Mouse (Mus musculus): ENCODE measurements around the gene Becn1. TPM values are rescaled to one million over a fixed set of nuclear protein-coding genes. Genes with fewer than 3 reads are reported as not detected.

The Becn1 gene
- polyA plus RNA-seq, 1 experiment from 2014 or later: 148 TPM

DNA sequence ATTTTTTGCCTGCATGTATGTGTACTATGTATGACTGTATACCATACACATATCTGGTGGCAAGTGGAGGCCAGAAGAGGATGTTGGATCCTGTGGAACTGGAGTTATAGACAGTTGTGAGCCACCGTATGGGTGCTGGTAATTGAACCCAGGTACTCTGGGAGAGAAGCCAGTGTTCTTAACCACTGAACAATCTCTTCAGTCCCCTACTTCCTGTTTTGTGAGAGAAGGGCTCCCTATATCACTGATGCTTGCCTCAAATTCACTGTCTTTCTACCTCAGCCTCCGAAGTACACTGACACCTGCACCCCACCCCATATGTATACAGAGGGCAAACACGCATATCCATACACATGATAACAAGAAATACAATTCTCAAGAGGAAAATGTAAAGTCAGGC is 9.0 kb upstream of the Becn1 start:
- DNase-seq (ENCODE audit: low spot score): no peak
- Histone ChIP-seq H3K27me3 (ENCODE audit: insufficient read depth, poor library complexity, severe bottlenecking) (no peaks in the 10 kb centered on the region), H3K4me1 (no peaks in the 10 kb centered on the region), H3K9me3 (no peaks in the 10 kb centered on the region), H3K27ac (no peak overlapping the region), H3K4me3 (no peak overlapping the region), H3K36me3 (no peaks in the 10 kb centered on the region)
- 83% methylated on average over 3 of the region's 3 CpGs for WGBS

DNA sequence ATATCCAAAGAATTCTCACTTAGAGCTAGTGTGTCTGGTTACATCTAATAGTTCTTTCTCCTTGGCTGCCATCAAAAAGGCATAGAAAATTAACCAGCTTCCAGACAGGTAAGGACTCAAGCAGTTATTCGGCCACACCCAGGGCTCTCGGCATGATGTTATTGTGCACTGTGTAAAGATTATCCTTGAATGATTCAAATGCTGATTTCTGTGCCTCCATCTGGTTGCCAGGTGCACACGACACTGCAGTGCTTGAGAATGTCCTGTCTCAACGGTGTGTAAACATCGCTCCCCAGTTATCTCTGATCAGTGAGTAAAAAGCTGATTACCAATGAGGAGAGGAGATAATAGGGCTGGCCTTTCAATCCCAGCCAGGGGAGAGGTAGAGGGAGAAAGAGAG is 5.7 kb upstream of the Becn1 start:
- H3K4me3 ChIP-seq: no peak overlapping the region
- DNase-seq (ENCODE audit: low spot score): no peak
- H3K4me1 ChIP-seq: no peaks in the 10 kb centered on the region
- no peaks in the 10 kb centered on the region for H3K27me3 ChIP-seq (ENCODE audit: insufficient read depth, poor library complexity, severe bottlenecking)
- no peaks in the 10 kb centered on the region for H3K9me3 ChIP-seq
- no peak overlapping the region for H3K27ac ChIP-seq
- H3K36me3 ChIP-seq: no peaks in the 10 kb centered on the region
- WGBS: 27% methylated on average over 5 of the region's 5 CpGs

DNA sequence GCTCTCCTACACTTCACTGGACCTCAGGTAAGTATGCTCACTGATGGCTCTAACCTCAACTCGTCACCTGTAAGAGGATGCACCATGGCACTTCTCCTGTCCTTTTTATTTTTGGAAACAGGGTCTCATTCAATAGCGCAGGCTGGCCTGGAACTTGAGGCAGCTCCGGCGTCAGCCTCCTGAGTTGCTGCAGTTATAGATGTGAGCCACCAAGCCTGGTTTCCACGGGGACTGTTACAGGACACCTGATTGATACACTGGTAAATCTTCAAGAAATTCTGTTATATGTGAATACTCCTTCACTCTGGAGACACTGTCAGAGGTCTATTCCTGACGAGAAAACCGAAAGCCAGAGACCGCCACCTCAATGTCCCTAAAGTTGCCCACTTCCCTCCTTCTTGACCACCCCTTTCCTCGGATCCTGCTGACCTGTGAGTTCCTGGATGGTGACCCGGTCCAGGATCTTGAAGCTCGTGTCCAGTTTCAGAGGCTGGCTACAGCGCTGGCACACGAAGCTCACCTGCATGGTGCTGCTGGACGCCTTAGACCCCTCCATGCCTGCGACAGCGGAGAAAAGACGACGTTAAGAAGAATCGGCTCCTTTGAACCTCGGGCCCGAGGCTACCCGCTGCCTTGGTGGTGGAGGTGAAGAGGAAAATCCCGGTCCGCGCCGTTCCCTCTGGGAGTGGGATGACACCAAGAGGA is 635 bp downstream of the Becn1 start:
- WGBS: 12% methylated on average over 26 of the region's 26 CpGs
- Histone ChIP-seq H3K9me3 (no peaks in the 10 kb centered on the region), H3K36me3 (peaks cover 24% of the 10 kb centered on the region), H3K27me3 (ENCODE audit: insufficient read depth, poor library complexity, severe bottlenecking) (no peaks in the 10 kb centered on the region), H3K4me3 (peak overlapping the region; percentile 89), H3K27ac (peak overlapping the region; percentile 88), H3K4me1 (peaks cover 13% of the 10 kb centered on the region)
- no peak for DNase-seq (ENCODE audit: low spot score)

DNA sequence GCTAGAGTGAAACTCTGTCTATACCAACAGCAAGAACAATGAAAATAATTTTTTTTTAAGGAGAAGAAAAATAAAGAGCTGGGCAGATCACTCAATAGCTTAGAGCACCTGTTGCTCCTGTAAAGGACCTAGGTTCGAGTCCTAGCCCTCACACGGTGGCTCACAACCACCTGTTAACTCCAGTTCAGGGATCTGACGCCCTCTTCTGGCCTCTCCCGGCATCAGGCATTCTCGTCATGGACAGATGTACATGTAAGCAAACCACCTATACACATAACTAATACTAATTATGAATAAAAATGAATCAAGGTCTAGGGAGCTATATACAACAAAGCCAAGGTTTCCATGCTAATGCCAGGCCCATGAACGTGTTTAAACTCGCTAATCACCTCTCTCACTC is 1.2 kb downstream of the Becn1 start:
- Histone ChIP-seq H3K36me3 (peaks cover 28% of the 10 kb centered on the region), H3K27me3 (ENCODE audit: insufficient read depth, poor library complexity, severe bottlenecking) (no peaks in the 10 kb centered on the region), H3K4me3 (peak overlapping the region; percentile 89), H3K4me1 (peaks cover 13% of the 10 kb centered on the region), H3K27ac (peak overlapping the region; percentile 88; the same call in 1 of the 2 replicates), H3K9me3 (no peaks in the 10 kb centered on the region)
- WGBS: 65% methylated on average over 7 of the region's 7 CpGs
- no peak for DNase-seq (ENCODE audit: low spot score)

DNA sequence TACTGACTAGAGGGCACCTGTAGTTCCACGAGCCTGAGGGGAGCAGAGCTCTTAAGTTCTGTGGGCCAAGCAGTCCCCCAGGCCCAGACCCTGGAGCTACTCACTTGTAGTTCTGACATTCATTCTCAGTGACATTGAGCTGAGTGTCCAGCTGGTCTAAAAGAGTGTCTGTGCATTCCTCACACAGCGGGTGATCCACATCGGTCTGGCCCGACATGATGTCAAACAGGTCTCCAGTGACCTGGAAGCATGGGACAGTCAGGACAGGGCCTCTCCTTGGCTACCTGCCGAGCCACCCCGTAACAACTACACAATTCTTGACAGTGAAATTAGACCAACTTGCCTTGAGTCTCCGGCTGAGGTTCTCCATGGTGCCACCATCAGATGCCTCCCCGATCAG is 6.9 kb downstream of the Becn1 start:
- Histone ChIP-seq H3K9me3 (no peaks in the 10 kb centered on the region), H3K27ac (no peak overlapping the region), H3K4me3 (no peak overlapping the region), H3K27me3 (ENCODE audit: insufficient read depth, poor library complexity, severe bottlenecking) (no peaks in the 10 kb centered on the region), H3K36me3 (peaks cover 83% of the 10 kb centered on the region), H3K4me1 (no peaks in the 10 kb centered on the region)
- 95% methylated on average over 8 of the region's 8 CpGs for WGBS
- DNase-seq (ENCODE audit: low spot score): no peak

DNA sequence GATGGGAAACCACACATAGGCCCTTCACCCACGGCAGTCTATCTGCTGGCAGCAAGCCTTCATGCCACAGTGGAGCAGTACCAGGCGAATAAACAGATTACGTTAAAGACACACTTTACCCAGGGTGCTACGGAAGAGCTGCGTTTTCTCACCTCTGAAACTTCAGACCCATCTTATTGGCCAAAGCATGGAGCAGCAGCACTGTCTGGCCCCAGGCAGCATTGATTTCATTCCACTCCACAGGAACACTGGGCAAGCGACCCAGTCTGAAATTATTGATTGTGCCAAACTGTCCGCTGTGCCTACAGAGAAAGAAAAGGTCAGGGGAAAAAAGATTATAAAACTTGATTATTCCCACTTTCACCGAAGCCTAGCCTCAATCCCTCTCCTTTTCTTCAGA is 10.9 kb downstream of the Becn1 start:
- no peak overlapping the region for H3K27ac ChIP-seq
- no peaks in the 10 kb centered on the region for H3K4me1 ChIP-seq
- 94% methylated on average over 8 of the region's 8 CpGs for WGBS
- H3K4me3 ChIP-seq: no peak overlapping the region
- DNase-seq (ENCODE audit: low spot score): no peak
- H3K36me3 ChIP-seq: peaks cover 93% of the 10 kb centered on the region
- no peaks in the 10 kb centered on the region for H3K9me3 ChIP-seq
- no peaks in the 10 kb centered on the region for H3K27me3 ChIP-seq (ENCODE audit: insufficient read depth, poor library complexity, severe bottlenecking)

DNA sequence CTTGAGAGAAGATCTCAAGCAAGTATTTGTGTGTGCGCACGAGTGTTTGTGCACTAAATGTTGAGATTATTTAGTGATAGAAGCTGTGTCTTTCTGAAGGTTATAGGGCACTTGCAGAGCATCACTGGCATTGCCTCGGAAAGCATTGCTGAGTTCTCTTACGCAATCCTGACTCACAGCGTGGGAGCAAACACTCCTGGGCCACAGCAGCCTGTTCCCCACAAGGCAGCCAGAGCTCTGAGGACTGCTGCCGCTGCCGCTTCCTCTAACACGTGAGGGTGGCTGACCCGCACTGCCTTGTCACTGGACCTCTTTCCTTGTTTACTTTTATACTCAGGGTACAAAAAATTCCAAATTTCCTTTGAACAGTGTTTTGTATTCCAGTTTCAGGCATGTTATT is 14.8 kb downstream of the Becn1 start:
- Histone ChIP-seq H3K4me3 (no peak overlapping the region), H3K27me3 (ENCODE audit: insufficient read depth, poor library complexity, severe bottlenecking) (0 out of 2 replicates have a peak, but pooled peaks cover 3% of the 10 kb centered on the region), H3K27ac (no peak overlapping the region), H3K36me3 (peaks cover 59% of the 10 kb centered on the region), H3K9me3 (no peaks in the 10 kb centered on the region), H3K4me1 (no peaks in the 10 kb centered on the region)
- no peak for DNase-seq (ENCODE audit: low spot score)
- 85% methylated on average over 9 of the region's 9 CpGs for WGBS

DNA sequence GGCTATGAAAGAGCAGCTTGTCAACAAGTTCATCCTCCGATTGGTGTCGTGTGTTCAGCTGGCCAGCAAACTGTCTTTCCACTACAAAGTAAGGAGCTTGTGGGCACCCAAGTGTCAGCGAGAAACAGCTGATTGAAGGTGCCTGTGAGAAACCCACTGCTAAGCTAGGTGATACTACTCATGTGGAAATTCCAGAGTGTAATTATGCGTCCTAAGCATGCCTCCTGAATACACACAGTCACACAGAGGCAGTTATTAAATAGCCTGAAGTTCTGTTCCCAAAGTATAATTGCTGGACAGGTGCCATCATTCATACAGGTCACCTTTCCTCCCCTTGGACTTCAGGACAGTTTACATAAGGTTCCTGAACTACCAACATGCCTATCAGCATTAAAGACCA is 18.3 kb downstream of the Becn1 start:
- Histone ChIP-seq H3K36me3 (peaks cover 25% of the 10 kb centered on the region), H3K27ac (no peak overlapping the region), H3K9me3 (no peaks in the 10 kb centered on the region), H3K4me1 (peaks cover 7% of the 10 kb centered on the region), H3K4me3 (no peak overlapping the region), H3K27me3 (ENCODE audit: insufficient read depth, poor library complexity, severe bottlenecking) (peaks cover 9% of the 10 kb centered on the region; the same call in 1 of the 2 replicates)
- WGBS: 60% methylated on average over 4 of the region's 4 CpGs
- no peak for DNase-seq (ENCODE audit: low spot score)

DNA sequence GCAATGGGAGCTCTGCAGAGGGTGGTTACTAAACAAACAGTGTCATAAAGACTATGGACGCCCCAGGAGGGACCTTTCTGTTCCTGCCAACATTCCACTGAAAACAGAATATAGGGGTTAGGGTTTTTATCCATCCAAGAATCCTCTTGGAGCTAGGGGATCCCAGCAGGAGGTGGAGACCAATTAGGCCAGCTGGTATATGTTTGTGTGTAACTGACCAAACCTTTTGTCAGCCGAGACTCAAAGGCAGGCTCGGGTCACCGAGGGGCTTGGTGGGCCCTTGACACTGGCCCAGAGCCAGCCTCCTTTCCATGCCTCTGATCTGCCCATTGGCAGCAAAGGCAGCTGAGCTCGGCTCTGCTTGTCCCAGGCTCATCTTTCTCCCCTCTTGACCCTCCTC is 19.2 kb downstream of the Becn1 start:
- no peaks in the 10 kb centered on the region for H3K9me3 ChIP-seq
- DNase-seq (ENCODE audit: low spot score): no peak
- 31% methylated on average over 5 of the region's 5 CpGs for whole genome bisulfite sequencing

DNA sequence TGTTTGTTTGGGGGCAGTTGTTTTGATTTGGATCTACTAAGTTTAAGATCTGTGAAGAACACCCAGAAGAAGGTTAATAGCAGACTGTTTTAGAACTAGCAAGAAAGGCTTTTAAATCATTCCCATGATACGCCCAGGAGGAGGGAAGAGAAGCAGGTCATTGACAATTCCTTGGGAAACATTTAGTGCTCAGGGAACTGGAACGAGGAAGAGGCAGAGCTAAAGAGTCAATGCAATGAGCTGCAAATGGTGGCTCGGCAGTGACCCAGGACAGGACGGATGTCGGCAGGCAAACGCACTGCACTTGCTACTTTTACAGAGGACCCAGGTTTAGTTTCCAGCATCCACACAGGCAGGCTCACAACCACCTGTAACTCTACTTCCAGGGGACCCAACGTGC is 21.2 kb downstream of the Becn1 start:
- Histone ChIP-seq H3K27ac (no peak overlapping the region), H3K4me3 (no peak overlapping the region), H3K36me3 (peaks cover 14% of the 10 kb centered on the region; the same call in 1 of the 2 replicates), H3K9me3 (no peaks in the 10 kb centered on the region), H3K4me1 (peaks cover 34% of the 10 kb centered on the region), H3K27me3 (ENCODE audit: insufficient read depth, poor library complexity, severe bottlenecking) (peaks cover 20% of the 10 kb centered on the region; the same call in 1 of the 2 replicates)
- WGBS: 52% methylated on average over 7 of the region's 7 CpGs
- DNase-seq (ENCODE audit: low spot score): no peak

More for the DNA sequence above, 19.2 kb downstream of the Becn1 start:
- Histone ChIP-seq H3K4me1 (peaks cover 13% of the 10 kb centered on the region), H3K27me3 (ENCODE audit: insufficient read depth, poor library complexity, severe bottlenecking) (peaks cover 9% of the 10 kb centered on the region; the same call in 1 of the 2 replicates), H3K36me3 (peaks cover 19% of the 10 kb centered on the region), H3K4me3 (no peak overlapping the region), H3K27ac (no peak overlapping the region)

DNA sequence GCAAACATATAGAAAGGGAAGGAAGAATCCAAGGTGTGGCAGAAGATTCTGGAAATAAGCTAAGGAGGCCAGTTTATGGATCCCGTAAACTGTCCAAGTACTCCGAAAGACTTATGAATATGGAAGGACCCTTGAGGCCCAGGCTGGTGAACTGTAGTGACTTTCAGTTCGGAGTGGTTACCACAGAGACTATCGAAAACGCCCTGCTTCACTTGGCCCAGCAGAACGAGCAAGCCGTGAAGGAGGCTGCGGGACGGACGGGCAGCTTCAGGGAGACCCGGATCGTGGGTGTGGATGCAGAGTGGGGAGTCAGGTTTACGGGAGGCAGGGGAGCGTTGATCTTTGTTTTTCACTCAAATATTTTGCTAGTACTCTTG is 22.9 kb downstream of the Becn1 start:
- no peak for DNase-seq (ENCODE audit: low spot score)
- H3K27ac ChIP-seq: peak overlapping the region; percentile 90
- H3K27me3 ChIP-seq (ENCODE audit: insufficient read depth, poor library complexity, severe bottlenecking): peaks cover 25% of the 10 kb centered on the region
- H3K4me3 ChIP-seq: peak overlapping the region; percentile 82
- peaks cover 22% of the 10 kb centered on the region for H3K36me3 ChIP-seq
- H3K4me1 ChIP-seq: peaks cover 41% of the 10 kb centered on the region
- 56% methylated on average over 14 of the region's 14 CpGs for WGBS
- no peaks in the 10 kb centered on the region for H3K9me3 ChIP-seq

DNA sequence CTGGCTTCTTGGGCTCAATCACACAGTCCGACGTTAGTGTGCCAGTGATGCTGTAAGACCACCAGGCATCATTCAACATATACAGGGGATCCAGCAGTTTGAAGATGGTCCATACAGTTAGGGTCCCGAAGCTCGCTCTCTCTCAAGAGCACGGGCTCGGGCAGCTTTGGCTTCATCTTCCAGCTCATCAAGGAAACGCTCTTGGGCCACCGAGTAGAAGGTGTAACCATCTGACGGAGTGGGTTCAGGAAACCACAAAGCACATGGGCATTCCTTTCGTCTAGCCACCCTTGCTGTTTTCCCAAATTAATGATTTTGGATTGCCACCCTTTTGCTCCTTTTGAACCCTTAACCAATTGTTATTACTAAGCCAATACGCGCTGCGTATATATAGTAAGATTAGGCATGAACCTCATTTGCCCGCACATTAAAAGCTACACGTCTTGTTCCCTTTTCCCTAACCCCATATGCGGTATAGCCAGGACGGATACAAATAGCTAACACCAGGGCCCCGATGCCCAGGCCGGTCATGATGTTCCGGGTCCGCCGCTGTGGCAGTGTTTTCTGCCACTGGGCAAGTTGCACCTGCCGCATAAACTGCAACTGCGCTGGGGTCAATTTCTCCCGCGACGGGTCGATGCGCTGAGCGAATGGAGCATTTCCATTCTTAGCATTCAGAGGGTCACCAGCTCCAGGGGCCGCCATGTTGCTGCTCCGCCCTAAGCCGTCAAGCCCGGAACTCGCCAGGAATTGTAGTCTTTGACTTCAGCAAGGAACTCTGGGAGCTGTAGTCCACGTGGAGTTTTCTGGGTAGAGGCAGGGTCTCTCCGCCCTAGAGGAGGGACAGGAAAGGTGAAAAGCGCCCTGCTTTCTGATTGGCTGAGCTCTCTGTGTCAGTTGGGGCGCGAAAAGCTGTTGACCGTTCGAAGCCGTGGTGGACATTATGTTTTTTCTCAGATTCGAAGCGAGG is 23.6 kb downstream of the Becn1 start, which contains the start of the genes Cntd1 and Coa3:
Gene Cntd1, plus strand, starts transcription at position 790 of the 970 bp plus-strand sequence.
Gene Coa3, minus strand, starts transcription at position 892 of the 970 bp plus-strand sequence.
- Histone ChIP-seq H3K27ac (peak within 1 kb of the TSS; percentile 90), H3K27me3 (ENCODE audit: insufficient read depth, poor library complexity, severe bottlenecking) (peaks cover 25% of the 10 kb centered on the region), H3K4me1 (peaks cover 41% of the 10 kb centered on the region), H3K9me3 (no peaks in the 10 kb centered on the region), H3K36me3 (peaks cover 22% of the 10 kb centered on the region), H3K4me3 (peak within 1 kb of the TSS; percentile 82)
- 10% methylated on average over 45 of the region's 45 CpGs for WGBS
- peak; percentile 97 for DNase-seq (ENCODE audit: low spot score)
